Mouse (Mus musculus) midbrain, embryonic 15.5 days (tissue): ENCODE measurements around the gene Skint1. TPM values are rescaled to one million over a fixed set of nuclear protein-coding genes. Genes with fewer than 3 reads are reported as not detected.
"Not testable (repeated sequence)": the region's sequence is repeated elsewhere in the genome, so short reads cannot be mapped to it uniquely, and the experiment has no call there.

Source experiments
- ATAC-seq: fragments of 200-750 bp; cut with Nextera tagmentation; replicated peaks from 2 replicates; pipeline ENCODE4 v1.8.0; 2017; ENCODE audit warnings: moderate TSS enrichment
- H3K27ac ChIP-seq: fragments of 300-500 bp; sonication (generic); 2 replicates; pipeline ENCODE4 v1.5.1; 2015; ENCODE audit warnings: mild to moderate bottlenecking, inconsistent platforms
- H3K27me3 ChIP-seq: fragments of 300-500 bp; sonication (generic); replicated peaks from 2 replicates; pipeline ENCODE4 v1.6.1; 2015; ENCODE audit warnings: inconsistent platforms
- H3K36me3 ChIP-seq: fragments of 300-500 bp; sonication (generic); replicated peaks from 2 replicates; pipeline ENCODE4 v1.6.1; 2015; ENCODE audit warnings: inconsistent platforms
- H3K4me1 ChIP-seq: fragments of 300-500 bp; sonication (generic); 2 replicates; pipeline ENCODE4 v1.6.1; 2015; ENCODE audit warnings: inconsistent platforms
- H3K4me2 ChIP-seq: fragments of 300-500 bp; sonication (generic); 2 replicates; pipeline ENCODE4 v1.6.1; 2015; ENCODE audit warnings: inconsistent platforms, mild to moderate bottlenecking, moderate library complexity
- H3K4me3 ChIP-seq: fragments of 300-500 bp; sonication (generic); 2 replicates; pipeline ENCODE4 v1.5.1; 2015; ENCODE audit warnings: mild to moderate bottlenecking, inconsistent platforms
- H3K9ac ChIP-seq: fragments of 300-500 bp; sonication (generic); 2 replicates; pipeline ENCODE4 v1.6.1; 2015; ENCODE audit warnings: mild to moderate bottlenecking, inconsistent platforms
- H3K9me3 ChIP-seq: fragments of 300-500 bp; sonication (generic); 2 replicates; pipeline ENCODE4 v1.6.1; 2016; ENCODE audit warnings: inconsistent platforms
- WGBS: fragments of 180-500 bp; shearing (Covaris S2); methylation state at CpG from one replicate; pipeline ENCODE4 v1.1.7; 2015; ENCODE audit warnings: mixed read lengths; 5-methylcytosine and 5-hydroxymethylcytosine counted together
- polyA plus RNA-seq: library from polyadenylated mRNA; unstranded; fragments of >200 nt; fragmentation: Nextera tagmentation; extraction: Ambion mirVana; gene quantifications from 2 replicates; pipeline ENCODE4 v1.2.1, GENCODE M21; 2015

The Skint1 gene
- not detected in 2 replicates for polyA plus RNA-seq

GRCm38 (mm10) chr4:112005969-112006368, at the start of gene Skint1:
TSS of gene Skint1 (plus strand) at chr4:112006269.
- H3K9me3 ChIP-seq = no peaks in the 10 kb centered on the region
- no peak for ATAC-seq
- H3K27me3 ChIP-seq = no peaks in the 10 kb centered on the region
- no peaks in the 10 kb centered on the region for H3K4me1 ChIP-seq
- no peaks in the 10 kb centered on the region for H3K36me3 ChIP-seq
- H3K4me3 ChIP-seq = no peak within 1 kb of the TSS
- H3K27ac ChIP-seq = no peak within 1 kb of the TSS
- H3K4me2 ChIP-seq = no peak within 1 kb of the TSS
- H3K9ac ChIP-seq = no peak within 1 kb of the TSS

GRCm38 (mm10) chr4:111961309-111961708, 44.8 kb upstream of the Skint1 start:
- Histone ChIP-seq H3K27ac (no peak overlapping the region), H3K9me3 (no peaks in the 10 kb centered on the region), H3K4me2 (no peak overlapping the region), H3K27me3 (no peaks in the 10 kb centered on the region), H3K4me3 (no peak overlapping the region), H3K9ac (no peak overlapping the region), H3K36me3 (no peaks in the 10 kb centered on the region), H3K4me1 (no peaks in the 10 kb centered on the region)
- ATAC-seq = no peak
- 35% methylated on average over 1 of the region's 1 CpGs for WGBS

- H3K4me2 ChIP-seq, H3K9ac ChIP-seq, H3K27me3 ChIP-seq, H3K27ac ChIP-seq, H3K9me3 ChIP-seq, H3K4me1 ChIP-seq, H3K36me3 ChIP-seq, ATAC-seq, H3K4me3 ChIP-seq: not testable (repeated sequence)
- WGBS = 82% methylated on average over 1 of the region's 1 CpGs
Observed at GRCm38 (mm10) chr4:111963241-111963640, 42.8 kb upstream of the Skint1 start.

- Histone ChIP-seq H3K27me3 (no peaks in the 10 kb centered on the region), H3K4me1 (no peaks in the 10 kb centered on the region)
- 79% methylated on average over 3 of the region's 3 CpGs for WGBS
Observed at GRCm38 (mm10) chr4:111963669-111964068, 42.4 kb upstream of the Skint1 start.

DNA sequence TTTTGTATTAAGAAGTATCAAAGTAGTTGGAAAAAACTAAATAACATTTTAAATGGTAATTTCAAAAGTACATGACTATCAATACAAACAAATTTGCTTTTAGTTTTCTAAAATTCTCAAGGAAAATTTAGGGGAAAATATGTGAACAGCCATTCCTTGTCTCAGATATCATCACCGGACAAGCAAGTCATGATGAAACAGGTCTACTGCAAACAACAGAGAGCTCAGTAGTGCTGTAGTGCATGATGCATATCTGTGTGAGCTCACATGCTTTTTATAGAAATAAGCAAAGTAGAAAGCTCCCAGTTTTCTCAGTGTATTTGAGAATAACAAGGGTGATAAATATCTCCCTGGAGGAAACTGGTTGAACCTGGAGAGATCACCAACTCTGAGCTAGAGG, 33.4 kb upstream of the Skint1 start, which contains the start of gene Skint7:
TSS of gene Skint7 (plus strand) at position 301 of the 400 bp plus-strand sequence.
- H3K9me3 ChIP-seq = no peaks in the 10 kb centered on the region
- no peak within 1 kb of the TSS for H3K9ac ChIP-seq
- H3K4me1 ChIP-seq = no peaks in the 10 kb centered on the region
- 94% methylated on average over 1 of the region's 1 CpGs for WGBS
- H3K36me3 ChIP-seq = no peaks in the 10 kb centered on the region
- H3K27me3 ChIP-seq = no peaks in the 10 kb centered on the region
- no peak for ATAC-seq
- H3K4me2 ChIP-seq = no peak within 1 kb of the TSS
- no peak within 1 kb of the TSS for H3K27ac ChIP-seq
- H3K4me3 ChIP-seq = no peak within 1 kb of the TSS

More at GRCm38 (mm10) chr4:111963669-111964068, 42.4 kb upstream of the Skint1 start:
- Histone ChIP-seq H3K9ac (no peak overlapping the region), H3K36me3 (no peaks in the 10 kb centered on the region), H3K4me3 (no peak overlapping the region), H3K9me3 (no peaks in the 10 kb centered on the region), H3K27ac (no peak overlapping the region), H3K4me2 (no peak overlapping the region)
- ATAC-seq = no peak

- Histone ChIP-seq H3K4me1 (no peaks in the 10 kb centered on the region), H3K4me3 (no peak within 1 kb of the TSS), H3K36me3 (no peaks in the 10 kb centered on the region), H3K9ac (no peak within 1 kb of the TSS), H3K27me3 (no peaks in the 10 kb centered on the region), H3K4me2 (no peak within 1 kb of the TSS), H3K9me3 (no peaks in the 10 kb centered on the region), H3K27ac (no peak within 1 kb of the TSS)
- no peak for ATAC-seq
Observed at GRCm38 (mm10) chr4:112071716-112072115, 65.6 kb downstream of the Skint1 start, which contains the start of gene Skint4. TSS of gene Skint4 (plus strand) at chr4:112072016.

Other genes starting within 250 kb of the Skint1 start
- gene Slc5a9, start 103.4 kb upstream of the Skint1 start, polyA plus RNA-seq = not detected in 2 replicates
- gene Skint8, start 86.9 kb upstream of the Skint1 start, polyA plus RNA-seq = not detected in 2 replicates
- gene Skint7, start 33.3 kb upstream of the Skint1 start, polyA plus RNA-seq = not detected in 2 replicates
- not detected in 2 replicates for gene Skint4, start 65.7 kb downstream of the Skint1 start, polyA plus RNA-seq
- not detected in 2 replicates for gene Skint3, start 226.0 kb downstream of the Skint1 start, polyA plus RNA-seq